Mouse (Mus musculus) kidney, postnatal 10 days (tissue): ENCODE measurements at regions not wholly inside any gene's neighbourhood (a gene's known extent, or its start where the extent isn't known, plus 50 kb on each side); places are given as distances from the start of the nearest gene placed in this dataset.
"Not testable (repeated sequence)": the region's sequence is repeated elsewhere in the genome, so short reads cannot be mapped to it uniquely, and the experiment has no call there.

Experiments used
- DNase-seq: peaks from one replicate; pipeline ENCODE4 v3.0.0; 2021; ENCODE audit warnings: mixed read lengths

GRCm38 (mm10) chr15:31989093-31989492 lies 188.0 kb upstream of the Tas2r119 start:
- DNase-seq = no peak

DNA sequence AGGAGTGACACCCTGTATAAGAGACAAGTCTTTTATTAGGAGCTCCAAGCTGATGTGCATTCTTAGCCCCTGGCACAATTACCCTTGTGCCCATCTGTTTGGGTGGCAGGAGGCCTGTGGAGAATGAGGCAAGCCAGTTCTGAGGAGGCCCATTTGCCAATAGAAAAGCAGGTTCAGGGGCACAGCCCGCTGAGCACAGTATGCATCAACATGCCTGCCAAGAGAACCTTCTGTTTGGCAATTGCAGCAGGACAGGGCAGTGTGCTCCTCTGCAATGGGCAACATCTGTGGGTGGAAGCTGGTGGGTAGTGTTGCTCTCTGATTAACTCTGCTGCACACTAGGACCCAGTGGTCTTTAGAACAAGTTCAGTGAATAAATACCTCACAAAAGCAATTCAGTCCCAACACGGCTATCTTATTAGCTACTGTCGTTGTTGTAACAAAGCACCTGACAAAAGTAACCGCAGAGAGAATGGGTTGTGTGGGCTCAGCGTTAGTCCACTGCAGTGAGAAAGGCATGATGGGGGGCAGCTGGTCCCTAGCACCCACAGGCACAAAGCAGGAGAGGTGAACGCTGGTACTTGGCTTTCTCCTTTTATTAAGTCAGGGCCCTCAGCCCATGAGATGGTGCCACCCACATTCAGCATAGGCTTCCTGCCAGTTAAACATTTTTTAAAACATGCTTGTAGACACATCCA lies 187.3 kb upstream of the Tas2r119 start:
- DNase-seq = no peak

DNA sequence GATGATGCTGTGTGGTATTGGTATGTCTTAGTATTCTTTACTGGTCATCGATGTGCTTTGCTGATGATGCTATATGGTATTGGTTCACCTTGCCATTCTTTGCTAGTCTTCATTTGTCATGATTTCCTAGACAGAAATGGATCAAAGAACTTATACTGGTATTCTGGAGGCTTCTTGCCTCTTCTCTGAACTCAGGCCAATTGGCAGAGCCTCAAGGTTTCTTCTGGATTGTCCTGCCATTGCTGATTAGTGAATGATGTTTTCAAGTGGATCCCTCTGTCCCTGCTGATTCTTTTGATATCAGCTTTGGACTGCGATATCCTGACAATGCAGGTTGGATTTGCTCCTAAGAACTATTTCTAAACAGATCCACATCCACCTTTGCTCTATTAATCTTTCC lies 179.1 kb upstream of the Tas2r119 start:
- no peak for DNase-seq

DNA sequence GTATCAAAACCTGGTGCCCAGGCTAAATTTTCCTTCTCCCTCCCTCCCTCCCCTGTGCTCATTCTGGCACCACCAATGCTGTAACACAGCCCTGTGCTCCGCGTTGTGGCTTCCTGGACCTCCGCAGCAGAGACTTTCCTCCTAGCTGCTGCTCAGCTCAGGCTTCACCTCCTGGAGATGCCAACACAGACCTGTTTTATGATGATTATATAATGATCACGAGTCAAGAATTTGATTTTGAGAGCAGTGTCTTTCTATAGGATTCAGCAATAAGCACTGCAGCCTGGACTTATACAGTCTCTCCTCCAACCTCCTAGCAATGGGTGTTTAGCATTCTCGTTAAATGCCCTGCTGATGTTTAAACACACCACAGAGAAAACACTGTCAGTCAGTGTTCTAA lies 177.5 kb upstream of the Tas2r119 start:
- DNase-seq = no peak

DNA sequence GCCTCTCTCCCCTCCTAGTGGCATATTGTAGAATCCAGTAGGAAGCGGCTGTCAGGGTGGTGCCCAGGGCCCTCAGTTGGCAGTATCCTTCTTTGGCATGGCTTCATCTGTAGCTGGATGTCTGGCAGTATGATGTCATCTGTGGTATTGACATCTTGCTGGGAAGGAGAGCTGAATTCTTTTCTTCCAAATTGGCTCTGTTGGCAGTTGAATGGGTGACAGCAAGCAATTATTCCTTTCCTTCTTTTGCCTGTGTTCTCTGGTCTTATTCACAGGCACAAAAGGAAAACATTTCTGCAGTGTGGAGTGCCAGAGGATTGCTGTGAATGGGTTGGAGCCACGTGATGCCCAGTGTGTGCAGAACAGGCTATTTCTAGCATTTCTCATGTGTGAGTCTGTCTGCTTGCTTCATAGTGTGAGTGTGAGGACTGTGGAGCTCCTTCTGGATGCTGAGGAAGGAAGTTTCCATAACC lies 174.1 kb upstream of the Tas2r119 start:
- no peak for DNase-seq

- DNase-seq = no peak
Observed at GRCm38 (mm10) chr15:32003489-32003888, 173.6 kb upstream of the Tas2r119 start.

- no peak for DNase-seq
Observed at GRCm38 (mm10) chr15:32005986-32006385, 171.1 kb upstream of the Tas2r119 start.

DNA sequence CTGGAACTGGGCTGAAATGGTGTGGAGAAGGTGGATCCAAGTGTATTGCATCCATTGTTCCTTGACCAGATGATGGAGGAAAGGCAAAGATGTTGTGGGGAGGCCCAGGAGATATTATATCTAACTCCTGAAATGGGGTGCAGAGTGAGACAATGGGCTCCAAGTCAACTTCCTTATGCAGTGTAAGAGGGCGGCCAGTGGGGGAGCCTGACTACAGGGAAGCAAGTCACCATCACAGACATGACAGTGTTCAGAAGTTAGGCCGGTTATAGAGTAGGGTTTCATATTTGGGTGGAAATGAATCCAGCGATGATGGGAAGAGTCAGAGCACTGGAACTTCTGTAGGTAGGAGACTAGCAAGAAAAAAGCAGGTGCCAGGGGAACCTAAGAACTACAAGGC lies 167.3 kb upstream of the Tas2r119 start:
- peak; percentile 12 for DNase-seq

DNA sequence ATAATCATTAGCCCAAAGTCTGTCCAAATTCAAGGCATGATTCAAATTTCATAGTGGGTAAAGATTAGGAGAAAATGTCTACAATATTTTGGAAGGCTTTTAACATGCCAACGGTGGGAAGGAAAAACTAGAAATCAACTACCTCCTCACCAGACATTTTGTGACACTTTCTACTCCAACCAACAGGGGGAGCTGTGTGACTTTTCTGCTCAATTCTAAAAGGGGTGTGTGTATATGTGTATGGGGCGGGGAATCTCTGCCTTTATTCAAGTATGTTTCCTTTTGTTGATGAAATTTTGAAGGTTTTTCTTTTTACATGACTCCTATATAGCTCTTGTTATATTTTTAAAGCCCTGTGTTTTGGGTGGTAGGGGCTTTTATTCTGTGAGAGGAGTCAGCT lies 165.0 kb upstream of the Tas2r119 start:
- peak; percentile 66 for DNase-seq

GRCm38 (mm10) chr15:32012838-32013237 lies 164.3 kb upstream of the Tas2r119 start:
- no peak for DNase-seq

- no peak for DNase-seq
Observed at GRCm38 (mm10) chr15:32015169-32015568, 161.9 kb upstream of the Tas2r119 start.

DNA sequence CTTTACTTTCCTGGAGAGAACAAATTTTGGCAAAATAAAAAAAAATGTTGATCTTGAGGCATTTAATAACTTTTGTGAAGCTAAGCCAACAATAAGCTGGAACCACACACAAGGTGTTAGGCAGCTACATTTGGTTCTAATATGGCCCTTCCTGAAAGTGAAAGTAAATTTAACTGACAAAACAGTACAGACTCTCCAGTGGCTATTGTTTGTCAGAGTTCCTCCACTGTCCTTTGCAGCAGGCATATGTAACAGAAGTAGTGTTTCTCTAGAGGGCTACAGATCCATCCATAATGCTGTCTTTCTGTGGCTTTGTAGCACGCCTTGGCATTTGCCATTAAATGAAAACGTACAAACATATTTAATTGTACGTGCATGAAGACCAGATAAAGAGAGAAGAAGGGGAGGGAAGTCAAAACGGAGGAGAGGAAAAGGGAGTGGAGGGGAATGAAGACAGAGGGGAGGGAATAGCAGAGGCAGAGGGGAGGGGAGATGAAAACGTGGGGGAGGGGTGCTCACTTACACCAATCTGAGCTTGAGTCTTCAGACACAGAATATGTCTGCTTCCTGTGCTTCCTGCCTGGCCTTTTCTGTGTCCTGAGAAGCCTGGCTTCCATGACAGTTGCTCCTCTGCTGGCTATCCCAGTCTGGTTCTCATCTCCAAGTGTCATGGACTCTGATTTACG lies 156.6 kb upstream of the Tas2r119 start:
- peak; percentile 53 for DNase-seq

GRCm38 (mm10) chr15:32021009-32021602 lies 156.0 kb upstream of the Tas2r119 start:
- peak; percentile 61 for DNase-seq

- DNase-seq = no peak
Observed at GRCm38 (mm10) chr15:32034091-32034490, 143.0 kb upstream of the Tas2r119 start.

- peak; percentile 22 for DNase-seq
Observed at GRCm38 (mm10) chr15:32034790-32035189, 142.3 kb upstream of the Tas2r119 start.

DNA sequence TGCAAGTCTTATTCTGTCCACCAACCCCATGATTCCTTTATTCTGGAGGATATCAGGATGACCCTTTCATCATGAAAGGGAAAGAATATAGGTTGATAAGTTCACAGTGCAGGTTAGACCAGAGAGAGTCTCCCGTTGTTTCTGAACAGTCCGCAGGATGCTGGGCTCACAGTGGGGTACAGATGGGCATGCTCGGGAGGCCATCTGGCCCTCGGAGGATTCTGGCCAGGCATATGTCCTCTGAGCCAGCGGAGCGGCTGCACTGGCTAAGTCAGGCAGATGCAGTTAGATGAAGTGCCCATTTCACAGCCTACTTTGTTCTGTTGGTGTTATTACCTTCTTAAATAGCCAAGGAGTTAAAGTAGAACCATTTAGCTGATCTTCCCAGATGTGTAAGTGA lies 135.3 kb upstream of the Tas2r119 start:
- DNase-seq = no peak

- DNase-seq = peak; percentile 86
Observed at GRCm38 (mm10) chr15:32042173-32042572, 134.9 kb upstream of the Tas2r119 start.

DNA sequence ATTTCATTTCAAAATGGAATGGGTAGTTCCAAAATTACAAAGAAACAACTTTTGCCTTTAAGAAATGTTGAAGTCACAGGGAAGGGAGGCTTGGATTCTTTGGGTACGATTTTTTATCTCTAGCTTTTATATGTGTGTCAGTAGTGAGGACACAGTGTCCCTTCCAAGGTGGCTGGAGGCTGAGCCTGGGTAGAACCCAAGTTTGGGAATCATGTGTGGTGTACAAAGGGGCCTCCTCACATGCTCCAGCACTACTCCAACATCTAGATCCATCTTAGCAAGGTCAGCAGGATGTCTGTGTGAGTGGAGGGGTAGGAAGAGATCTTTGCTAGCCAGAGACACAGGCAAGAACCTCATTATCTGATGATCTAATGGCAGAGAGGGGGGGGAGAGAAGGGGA lies 134.5 kb upstream of the Tas2r119 start:
- DNase-seq = no peak

DNA sequence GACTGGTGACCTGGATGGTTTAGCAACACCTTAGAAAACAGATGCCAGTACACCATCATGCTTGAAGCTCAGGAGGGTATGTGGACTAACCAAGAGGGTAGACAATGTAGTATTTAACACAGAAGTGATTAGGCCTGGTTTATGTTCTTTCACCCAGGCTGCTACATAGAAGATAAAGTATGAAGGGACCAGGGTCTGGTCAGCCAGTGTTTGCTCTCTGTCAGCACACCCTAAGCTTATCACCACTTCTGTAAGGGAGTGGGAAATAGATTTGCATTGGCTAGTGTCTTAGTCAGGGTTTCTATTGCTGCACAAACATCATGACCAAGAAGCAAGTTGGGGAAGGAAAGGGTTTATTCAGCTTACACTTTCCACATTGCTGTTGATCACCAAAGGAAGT lies 133.9 kb upstream of the Tas2r119 start:
- DNase-seq = no peak

GRCm38 (mm10) chr15:32043670-32044069 lies 133.4 kb upstream of the Tas2r119 start:
- not testable (repeated sequence) for DNase-seq

DNA sequence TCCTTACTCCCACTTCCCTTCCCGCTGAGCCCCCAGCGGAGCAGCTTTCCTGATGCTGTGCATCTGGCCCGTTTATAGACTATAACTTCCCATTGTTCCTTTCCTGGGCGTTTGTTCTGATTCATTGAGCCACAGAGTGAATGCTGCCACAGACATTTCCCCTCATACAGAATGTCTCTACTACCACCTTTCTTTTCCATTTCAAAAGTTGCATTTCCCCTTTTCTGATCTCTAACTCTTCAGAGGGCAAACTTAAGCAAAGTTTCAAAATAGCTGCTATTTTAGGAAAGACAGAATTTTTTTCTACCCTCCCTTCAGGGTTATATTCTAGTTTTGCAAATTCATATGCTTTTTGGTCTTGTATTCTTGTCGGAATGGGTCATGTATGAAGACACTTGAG lies 128.3 kb upstream of the Tas2r119 start:
- no peak for DNase-seq

- no peak for DNase-seq
Observed at GRCm38 (mm10) chr15:32061573-32061972, 115.5 kb upstream of the Tas2r119 start.

DNA sequence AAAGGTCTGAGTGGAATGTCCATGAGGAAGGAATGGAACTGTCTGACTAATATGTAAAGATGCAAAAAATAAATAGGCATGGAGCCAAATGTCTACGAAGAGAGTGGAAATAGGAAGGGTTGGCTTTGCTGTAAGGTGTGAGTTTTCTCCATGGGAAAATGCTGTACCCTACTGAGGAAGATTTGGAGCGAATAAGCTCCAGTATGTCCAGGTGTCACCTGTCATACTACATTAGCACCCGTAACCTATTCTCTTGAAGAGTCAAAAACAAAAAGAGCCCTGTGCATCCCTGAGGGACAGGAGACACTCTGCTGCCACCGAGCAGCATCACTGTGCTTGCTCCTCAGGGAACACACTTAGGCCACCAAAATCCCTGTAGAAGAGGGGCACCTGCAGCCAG lies 95.0 kb upstream of the Tas2r119 start:
- DNase-seq = no peak

DNA sequence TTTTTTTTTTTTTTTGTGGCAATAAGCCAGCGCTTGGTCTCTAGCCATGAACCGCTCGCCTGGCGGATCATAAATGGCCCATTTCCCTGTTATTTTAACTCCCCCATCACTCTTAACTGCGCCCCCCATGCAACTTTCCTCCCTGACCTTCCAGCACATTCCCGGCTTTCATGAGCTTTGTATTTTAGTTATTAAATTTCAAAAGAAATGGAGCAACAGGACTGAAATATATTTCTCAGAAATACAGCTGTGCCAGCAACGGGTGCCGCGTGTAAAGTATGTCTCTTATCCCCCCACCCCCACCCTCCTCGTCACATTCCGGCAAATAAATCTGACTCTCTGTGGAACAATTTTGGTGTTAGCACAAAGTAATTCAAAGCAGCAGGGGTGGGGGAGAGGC lies 83.2 kb upstream of the Tas2r119 start:
- peak; percentile 44 for DNase-seq
